Mouse (Mus musculus) lung, postnatal 0 days (tissue): ENCODE measurements around the gene Bcr. TPM values are rescaled to one million over a fixed set of nuclear protein-coding genes. Genes with fewer than 3 reads are reported as not detected.
A peak's percentile ranks its signal among the peaks of the same experiment; 100 is the strongest.

ENCODE experiments used
- ATAC-seq: fragments of 200-750 bp; cut with Nextera tagmentation; 2 replicates; pipeline ENCODE4 v1.8.0; 2017; ENCODE audit warnings: moderate library complexity
- DNase-seq: peaks from one replicate; pipeline ENCODE4 v3.0.0-alpha.2; 2016; ENCODE audit warnings: low spot score
- H3K27ac ChIP-seq: fragments of 300-500 bp; sonication (generic); 2 replicates; pipeline ENCODE4 v1.5.1; 2014; ENCODE audit warnings: antibody characterized with exemption, mild to moderate bottlenecking, low read length, mixed read lengths
- H3K27me3 ChIP-seq: fragments of 300-500 bp; sonication (generic); replicated peaks from 2 replicates; pipeline ENCODE4 v1.6.1; 2014; ENCODE audit warnings: low read length, mixed read lengths; ENCODE audit not compliant: insufficient read depth
- H3K36me3 ChIP-seq: fragments of 300-500 bp; sonication (generic); 2 replicates; pipeline ENCODE4 v1.6.1; 2014; ENCODE audit warnings: low read length, mixed read lengths; ENCODE audit not compliant: insufficient read depth
- H3K4me1 ChIP-seq: fragments of 300-500 bp; sonication (generic); 2 replicates; pipeline ENCODE4 v1.6.1; 2014; ENCODE audit warnings: antibody characterized with exemption, low read depth, low read length, mixed read lengths; ENCODE audit not compliant: insufficient read depth
- H3K4me2 ChIP-seq: fragments of 300-500 bp; sonication (generic); replicated peaks from 2 replicates; pipeline ENCODE4 v1.6.1; 2014; ENCODE audit warnings: low read depth, mild to moderate bottlenecking, low read length, moderate library complexity, mixed read lengths
- H3K4me3 ChIP-seq: fragments of 300-500 bp; sonication (generic); 2 replicates; pipeline ENCODE4 v1.5.1; 2014; ENCODE audit warnings: low read depth, low read length
- H3K9ac ChIP-seq: fragments of 300-500 bp; sonication (generic); replicated peaks from 2 replicates; pipeline ENCODE4 v1.6.1; 2014; ENCODE audit warnings: low read depth, mild to moderate bottlenecking
- H3K9me3 ChIP-seq: fragments of 300-500 bp; sonication (generic); 2 replicates; pipeline ENCODE4 v1.6.1; 2016; ENCODE audit warnings: low read length, mixed read lengths
- CTCF ChIP-seq: IDR thresholded peaks from 2 replicates; pipeline ENCODE4 v1.5.1; 2016; ENCODE audit warnings: antibody characterized with exemption, mild to moderate bottlenecking
- EP300 ChIP-seq: IDR thresholded peaks from 2 replicates; pipeline ENCODE4 v1.6.1; 2016; ENCODE audit warnings: antibody characterized with exemption, mild to moderate bottlenecking, control low read depth
- WGBS: fragments of 180-500 bp; shearing (Covaris S2); extraction: QIAGEN DNeasy Blood & Tissue Kit; methylation state at CpG from one replicate; pipeline ENCODE4 v1.1.7; 2014; 5-methylcytosine and 5-hydroxymethylcytosine counted together
- polyA plus RNA-seq: library from polyadenylated mRNA; unstranded; fragments of >200 nt; fragmentation: Nextera tagmentation; extraction: Ambion mirVana; gene quantifications from 2 replicates; pipeline ENCODE4 v1.2.1, GENCODE M21; 2015

The Bcr gene
- polyA plus RNA-seq, 1 experiment from 2014 or later = 20.2 TPM

GRCm38 (mm10) chr10:75135518-75136162, 75.2 kb downstream of the Bcr start:
- Histone ChIP-seq H3K4me3 (no peak overlapping the region), H3K9ac (no peak overlapping the region), H3K27me3 (no peaks in the 10 kb centered on the region), H3K36me3 (peaks cover 22% of the 10 kb centered on the region), H3K9me3 (no peaks in the 10 kb centered on the region), H3K4me2 (no peak overlapping the region), H3K4me1 (no peaks in the 10 kb centered on the region), H3K27ac (no peak overlapping the region)
- DNase-seq (no peak), ATAC-seq (no peak)
- TF ChIP-seq CTCF = no peak
- TF ChIP-seq EP300 = no peak
- 92% methylated on average over 21 of the region's 21 CpGs for WGBS

GRCm38 (mm10) chr10:75137148-75137547, 76.8 kb downstream of the Bcr start:
- H3K4me3 ChIP-seq = no peak overlapping the region
- H3K4me2 ChIP-seq = no peak overlapping the region
- no peak overlapping the region for H3K9ac ChIP-seq
- H3K27ac ChIP-seq = no peak overlapping the region
- H3K27me3 ChIP-seq = no peaks in the 10 kb centered on the region
- DNase-seq (peak; percentile 73), ATAC-seq (peak; percentile 81)
- no peaks in the 10 kb centered on the region for H3K9me3 ChIP-seq
- H3K36me3 ChIP-seq = peaks cover 22% of the 10 kb centered on the region
- no peaks in the 10 kb centered on the region for H3K4me1 ChIP-seq
- TF ChIP-seq CTCF = peak; percentile 61
- TF ChIP-seq EP300 = no peak; the same call in 1 of the 2 replicates
- 61% methylated on average over 3 of the region's 3 CpGs for WGBS

- ATAC-seq (no peak), DNase-seq (no peak)
- Histone ChIP-seq H3K36me3 (peaks cover 14% of the 10 kb centered on the region; the same call in 1 of the 2 replicates), H3K4me2 (no peak overlapping the region), H3K4me3 (no peak overlapping the region), H3K9ac (no peak overlapping the region), H3K27me3 (no peaks in the 10 kb centered on the region), H3K27ac (no peak overlapping the region), H3K4me1 (no peaks in the 10 kb centered on the region), H3K9me3 (no peaks in the 10 kb centered on the region)
- 74% methylated on average over 17 of the region's 17 CpGs for WGBS
- TF ChIP-seq CTCF = no peak
Measured at GRCm38 (mm10) chr10:75145221-75145620, 84.8 kb downstream of the Bcr start.

- H3K27ac ChIP-seq = no peak overlapping the region
- no peaks in the 10 kb centered on the region for H3K27me3 ChIP-seq
- no peaks in the 10 kb centered on the region for H3K9me3 ChIP-seq
- 85% methylated on average over 4 of the region's 4 CpGs for WGBS
- ATAC-seq (peak; percentile 26; the same call in 1 of the 2 replicates), DNase-seq (peak; percentile 37)
- TF ChIP-seq EP300 = no peak
- TF ChIP-seq CTCF = no peak
- no peak overlapping the region for H3K4me3 ChIP-seq
- H3K9ac ChIP-seq = no peak overlapping the region
- no peak overlapping the region for H3K4me2 ChIP-seq
- no peaks in the 10 kb centered on the region for H3K4me1 ChIP-seq
- H3K36me3 ChIP-seq = peaks cover 14% of the 10 kb centered on the region; the same call in 1 of the 2 replicates
Measured at GRCm38 (mm10) chr10:75146001-75146400, 85.6 kb downstream of the Bcr start.

- 80% methylated on average over 10 of the region's 10 CpGs for WGBS
- H3K4me2 ChIP-seq = no peak overlapping the region
- TF ChIP-seq EP300 (no peak), CTCF (no peak)
- no peak overlapping the region for H3K27ac ChIP-seq
- H3K27me3 ChIP-seq = no peaks in the 10 kb centered on the region
- no peak overlapping the region for H3K4me3 ChIP-seq
- H3K36me3 ChIP-seq = peaks cover 14% of the 10 kb centered on the region; the same call in 1 of the 2 replicates
- DNase-seq = no peak
- H3K4me1 ChIP-seq = no peaks in the 10 kb centered on the region
- H3K9me3 ChIP-seq = no peaks in the 10 kb centered on the region
- no peak for ATAC-seq
- H3K9ac ChIP-seq = no peak overlapping the region
Measured at GRCm38 (mm10) chr10:75146619-75147018, 86.2 kb downstream of the Bcr start.

- WGBS = 53% methylated on average over 6 of the region's 6 CpGs
- Histone ChIP-seq H3K4me2 (no peak overlapping the region), H3K36me3 (peaks cover 14% of the 10 kb centered on the region; the same call in 1 of the 2 replicates)
Measured at GRCm38 (mm10) chr10:75148295-75148694, 87.9 kb downstream of the Bcr start.

More at GRCm38 (mm10) chr10:75148295-75148694, 87.9 kb downstream of the Bcr start:
- no peak for TF ChIP-seq EP300
- no peak for TF ChIP-seq CTCF
- DNase-seq = no peak
- Histone ChIP-seq H3K4me1 (no peaks in the 10 kb centered on the region), H3K27me3 (no peaks in the 10 kb centered on the region), H3K27ac (no peak overlapping the region), H3K9me3 (no peaks in the 10 kb centered on the region), H3K4me3 (no peak overlapping the region), H3K9ac (no peak overlapping the region)
- no peak for ATAC-seq
